Mouse (Mus musculus): ENCODE measurements around the gene Slc13a3. TPM values are rescaled to one million over a fixed set of nuclear protein-coding genes. Genes with fewer than 3 reads are reported as not detected.

Gene Slc13a3
- polyA plus RNA-seq, 1 experiment = 0.03 TPM

DNA sequence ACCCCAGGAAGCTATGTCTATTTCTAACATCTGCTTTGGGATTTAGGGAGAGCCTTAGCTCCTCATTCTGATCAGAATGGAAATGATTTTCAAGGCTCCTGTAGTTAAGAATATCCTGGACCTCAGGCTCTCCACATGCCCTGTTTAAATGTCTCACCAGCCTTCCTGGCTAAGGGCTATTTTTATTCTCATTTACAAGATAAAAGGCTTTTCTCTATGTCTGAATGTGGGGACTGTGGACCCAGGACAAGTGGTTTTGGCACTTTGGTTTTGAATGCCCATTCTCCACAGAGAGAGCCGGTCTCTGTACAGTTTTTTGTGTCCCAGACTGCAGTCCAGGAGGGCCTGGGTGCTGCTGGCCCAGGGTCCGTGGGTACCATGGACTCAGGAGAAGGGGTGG lies 52.8 kb downstream of the Slc13a3 start:
- H3K4me1 ChIP-seq (ENCODE audit: control insufficient read depth) = peaks cover 8% of the 10 kb centered on the region
- no peaks in the 10 kb centered on the region for H3K27me3 ChIP-seq (ENCODE audit: control insufficient read depth)
- H3K4me3 ChIP-seq (replicated peaks) = no peak overlapping the region
- TF ChIP-seq TAL1 (IDR thresholded peaks at IDR 0.05; ENCODE audit: low read length) (no peak), GATA1 (IDR thresholded peaks at IDR 0.05; ENCODE audit: low read length) (no peak)
- no peaks in the 10 kb centered on the region; the same call in 1 of the 2 replicates for H3K36me3 ChIP-seq (ENCODE audit: control insufficient read depth)
- H3K9me3 ChIP-seq (ENCODE audit: control insufficient read depth, low read length) = no peaks in the 10 kb centered on the region

DNA sequence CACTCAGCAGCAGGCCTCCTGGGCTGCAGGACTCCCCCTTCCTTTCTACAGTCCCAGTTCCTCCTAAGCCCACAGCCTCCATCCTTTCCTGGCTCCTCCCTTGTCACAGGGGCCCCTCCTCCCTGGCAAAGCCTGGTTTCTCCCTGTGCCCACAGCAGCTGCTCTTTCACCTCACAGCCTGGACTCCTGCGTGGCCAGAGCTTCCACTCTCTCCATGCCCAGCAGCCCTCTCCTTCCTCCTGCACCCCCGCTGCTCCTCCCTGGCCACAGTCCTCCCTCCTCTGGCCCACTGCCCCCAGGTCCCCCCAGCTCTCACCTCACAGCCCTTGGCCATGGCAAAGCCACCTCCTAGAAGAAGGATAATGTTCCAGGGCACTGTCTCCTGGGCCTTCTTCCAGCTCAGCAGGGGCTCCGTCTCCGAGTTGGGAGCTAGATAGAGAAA lies 53.3 kb downstream of the Slc13a3 start:
- no peak for TF ChIP-seq TAL1 (IDR thresholded peaks at IDR 0.05; ENCODE audit: low read length)
- no peak for TF ChIP-seq GATA1 (IDR thresholded peaks at IDR 0.05; ENCODE audit: low read length)
- no peak overlapping the region for H3K4me3 ChIP-seq (replicated peaks)
- peaks cover 11% of the 10 kb centered on the region for H3K4me1 ChIP-seq (ENCODE audit: control insufficient read depth)
- no peaks in the 10 kb centered on the region for H3K27me3 ChIP-seq (ENCODE audit: control insufficient read depth)
- no peaks in the 10 kb centered on the region; the same call in 1 of the 2 replicates for H3K36me3 ChIP-seq (ENCODE audit: control insufficient read depth)
- no peaks in the 10 kb centered on the region for H3K9me3 ChIP-seq (ENCODE audit: control insufficient read depth, low read length)

DNA sequence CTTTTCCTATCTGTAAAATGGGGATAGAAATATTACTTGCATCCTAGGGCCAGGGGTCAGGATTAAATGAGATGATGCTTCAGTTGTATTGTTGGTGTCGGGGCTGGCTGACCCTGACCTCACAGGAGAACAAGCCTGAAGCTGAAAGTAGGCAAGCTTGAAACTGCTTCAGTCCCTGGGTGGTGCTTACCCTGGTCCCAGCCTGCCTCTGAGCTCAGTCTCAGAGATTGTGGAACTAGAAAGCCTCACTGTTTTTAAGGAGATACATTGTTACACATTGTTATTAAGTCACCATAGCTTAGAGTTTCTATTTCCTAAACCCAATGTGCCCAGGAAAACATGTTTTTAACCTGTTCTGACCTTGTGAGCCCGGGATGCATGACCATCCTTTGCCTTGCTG lies 54.5 kb downstream of the Slc13a3 start:
- H3K4me1 ChIP-seq (ENCODE audit: control insufficient read depth) = peaks cover 15% of the 10 kb centered on the region
- H3K9me3 ChIP-seq (ENCODE audit: control insufficient read depth, low read length) = no peaks in the 10 kb centered on the region
- no peaks in the 10 kb centered on the region; the same call in 1 of the 2 replicates for H3K36me3 ChIP-seq (ENCODE audit: control insufficient read depth)
- TF ChIP-seq GATA1 (IDR thresholded peaks at IDR 0.05; ENCODE audit: low read length) (no peak), TAL1 (IDR thresholded peaks at IDR 0.05; ENCODE audit: low read length) (no peak)
- H3K4me3 ChIP-seq (replicated peaks) = no peak overlapping the region
- H3K27me3 ChIP-seq (ENCODE audit: control insufficient read depth) = no peaks in the 10 kb centered on the region

DNA sequence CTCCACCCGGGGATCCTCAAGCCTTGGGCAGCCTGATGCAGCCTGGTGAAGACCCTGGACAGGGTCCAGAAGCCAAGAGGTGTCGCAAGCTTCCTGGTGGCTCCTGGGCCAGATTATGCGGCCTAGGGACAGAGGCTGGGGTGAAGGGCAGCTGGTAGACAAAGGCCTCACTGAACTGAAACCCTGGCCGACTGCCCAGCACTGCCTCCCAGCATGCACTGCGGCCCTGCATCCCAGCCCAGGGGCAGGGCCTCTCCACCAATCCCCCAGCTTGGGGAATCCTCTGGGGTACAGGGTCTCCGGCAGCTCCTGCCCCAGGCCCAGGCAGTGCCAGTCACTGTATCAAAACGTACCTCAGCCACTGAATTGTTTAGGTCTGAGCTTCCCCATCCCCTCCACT lies 55.7 kb downstream of the Slc13a3 start:
- Histone ChIP-seq H3K36me3 (ENCODE audit: control insufficient read depth) (no peaks in the 10 kb centered on the region; the same call in 1 of the 2 replicates), H3K27me3 (ENCODE audit: control insufficient read depth) (no peaks in the 10 kb centered on the region), H3K4me3 (replicated peaks) (no peak overlapping the region), H3K9me3 (ENCODE audit: control insufficient read depth, low read length) (no peaks in the 10 kb centered on the region), H3K4me1 (ENCODE audit: control insufficient read depth) (peaks cover 15% of the 10 kb centered on the region)
- no peak for TF ChIP-seq TAL1 (IDR thresholded peaks at IDR 0.05; ENCODE audit: low read length)
- TF ChIP-seq GATA1 (IDR thresholded peaks at IDR 0.05; ENCODE audit: low read length) = no peak

DNA sequence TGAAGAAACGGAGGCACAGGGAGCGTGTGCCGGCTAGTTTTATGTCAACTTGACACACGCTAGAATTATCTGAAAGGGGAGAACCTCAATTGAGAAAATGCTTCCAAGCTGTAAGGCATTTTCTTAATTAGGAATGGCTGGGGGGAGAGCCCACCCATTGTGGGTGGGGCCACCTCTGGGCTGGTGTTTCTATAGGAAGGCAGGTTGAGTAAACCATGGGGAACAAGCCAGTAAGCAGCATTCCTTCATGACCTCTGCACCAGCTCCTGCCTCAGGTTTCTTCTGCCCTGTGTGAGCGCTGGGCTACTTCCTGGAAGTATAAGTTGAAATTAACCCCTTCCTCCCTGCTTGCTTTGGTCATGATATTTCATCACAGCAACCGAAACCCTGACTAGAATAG lies 57.2 kb downstream of the Slc13a3 start:
- H3K27me3 ChIP-seq (ENCODE audit: control insufficient read depth) = no peaks in the 10 kb centered on the region

DNA sequence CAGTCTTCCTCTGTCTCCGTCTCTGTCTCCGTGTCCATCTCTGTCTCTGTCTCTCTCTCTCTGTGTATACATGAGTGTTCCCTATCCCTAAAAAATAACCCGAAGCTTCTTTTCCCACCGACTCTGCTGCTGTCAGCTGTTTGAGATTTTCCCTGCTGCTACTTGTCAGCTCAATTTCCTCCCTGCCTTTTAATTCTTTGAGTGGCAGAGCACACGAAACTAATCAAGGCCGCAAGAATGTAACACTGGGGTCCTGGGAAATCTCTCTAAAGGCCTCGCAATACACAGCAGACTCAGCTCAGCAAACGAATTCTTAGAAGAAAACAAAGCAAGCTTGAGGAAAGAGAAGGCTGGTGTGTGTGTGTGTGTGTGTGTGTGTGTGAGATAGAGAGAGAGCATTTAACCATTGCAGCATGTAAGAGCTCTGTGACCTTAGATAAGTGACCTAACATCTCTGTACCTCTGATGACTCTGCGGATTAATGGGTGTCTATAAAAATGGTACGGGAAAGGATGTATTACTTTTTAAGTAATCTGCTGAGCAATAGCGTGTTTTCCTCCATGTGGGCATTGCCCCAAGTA lies 57.8 kb downstream of the Slc13a3 start:
- Histone ChIP-seq H3K36me3 (ENCODE audit: control insufficient read depth) (no peaks in the 10 kb centered on the region), H3K9me3 (ENCODE audit: control insufficient read depth, low read length) (no peaks in the 10 kb centered on the region), H3K4me1 (ENCODE audit: control insufficient read depth) (peaks cover 15% of the 10 kb centered on the region), H3K4me3 (replicated peaks) (no peak overlapping the region), H3K27me3 (ENCODE audit: control insufficient read depth) (no peaks in the 10 kb centered on the region)
- TF ChIP-seq TAL1 (IDR thresholded peaks at IDR 0.05; ENCODE audit: low read length) (no peak), GATA1 (IDR thresholded peaks at IDR 0.05; ENCODE audit: low read length) (no peak)

More for the DNA sequence above, 57.2 kb downstream of the Slc13a3 start:
- Histone ChIP-seq H3K4me1 (ENCODE audit: control insufficient read depth) (peaks cover 15% of the 10 kb centered on the region), H3K36me3 (ENCODE audit: control insufficient read depth) (no peaks in the 10 kb centered on the region), H3K9me3 (ENCODE audit: control insufficient read depth, low read length) (no peaks in the 10 kb centered on the region), H3K4me3 (replicated peaks) (no peak overlapping the region)
- TF ChIP-seq GATA1 (IDR thresholded peaks at IDR 0.05; ENCODE audit: low read length) = no peak
- TF ChIP-seq TAL1 (IDR thresholded peaks at IDR 0.05; ENCODE audit: low read length) = no peak

DNA sequence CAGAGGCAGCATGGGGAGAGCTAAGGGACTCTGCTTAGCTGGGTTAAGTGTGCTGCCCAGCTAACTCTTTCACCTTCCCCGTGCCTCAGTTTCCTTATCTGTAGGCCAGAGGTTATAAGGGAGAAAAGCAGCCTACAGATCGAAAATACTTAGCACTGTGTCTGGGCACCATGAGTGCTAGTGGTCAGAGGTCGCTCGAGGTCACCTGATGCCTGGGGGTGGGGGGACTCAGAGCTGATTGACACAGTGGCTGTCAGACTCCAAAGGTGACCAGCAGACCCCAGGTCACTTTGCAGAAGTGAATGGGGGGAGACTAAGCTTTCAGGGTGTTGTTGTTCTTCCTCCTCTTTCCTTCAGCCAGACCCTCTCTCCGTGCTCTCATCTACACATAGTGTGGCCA lies 58.7 kb downstream of the Slc13a3 start:
- no peaks in the 10 kb centered on the region for H3K9me3 ChIP-seq (ENCODE audit: control insufficient read depth, low read length)
- H3K36me3 ChIP-seq (ENCODE audit: control insufficient read depth) = no peaks in the 10 kb centered on the region
- peaks cover 15% of the 10 kb centered on the region for H3K4me1 ChIP-seq (ENCODE audit: control insufficient read depth)
- no peak for TF ChIP-seq GATA1 (IDR thresholded peaks at IDR 0.05; ENCODE audit: low read length)
- TF ChIP-seq TAL1 (IDR thresholded peaks at IDR 0.05; ENCODE audit: low read length) = no peak
- H3K27me3 ChIP-seq (ENCODE audit: control insufficient read depth) = no peaks in the 10 kb centered on the region
- H3K4me3 ChIP-seq (replicated peaks) = no peak overlapping the region

DNA sequence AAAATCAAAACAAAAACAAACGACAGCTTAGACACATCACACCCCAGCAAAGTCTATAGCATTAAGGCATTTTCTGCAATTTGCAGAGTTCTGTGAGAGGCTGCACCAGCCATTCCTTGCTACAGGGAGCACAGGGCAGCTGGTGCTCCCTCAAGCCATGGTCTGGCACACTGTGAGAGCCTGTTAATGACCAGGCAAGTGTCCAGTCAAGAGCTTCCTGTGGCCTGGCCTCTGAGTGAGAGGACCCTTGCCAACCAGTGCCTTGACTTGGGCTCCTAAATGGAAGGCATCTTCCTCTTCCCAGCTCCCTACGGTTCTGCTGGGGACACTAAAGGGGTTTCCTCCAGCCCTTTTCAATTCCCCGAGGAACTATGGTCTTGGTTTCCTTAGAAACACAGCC lies 59.1 kb downstream of the Slc13a3 start:
- Histone ChIP-seq H3K36me3 (ENCODE audit: control insufficient read depth) (no peaks in the 10 kb centered on the region), H3K27me3 (ENCODE audit: control insufficient read depth) (no peaks in the 10 kb centered on the region), H3K9me3 (ENCODE audit: control insufficient read depth, low read length) (no peaks in the 10 kb centered on the region), H3K4me1 (ENCODE audit: control insufficient read depth) (peaks cover 15% of the 10 kb centered on the region), H3K4me3 (replicated peaks) (no peak overlapping the region)
- TF ChIP-seq GATA1 (IDR thresholded peaks at IDR 0.05; ENCODE audit: low read length) = no peak
- no peak for TF ChIP-seq TAL1 (IDR thresholded peaks at IDR 0.05; ENCODE audit: low read length)

DNA sequence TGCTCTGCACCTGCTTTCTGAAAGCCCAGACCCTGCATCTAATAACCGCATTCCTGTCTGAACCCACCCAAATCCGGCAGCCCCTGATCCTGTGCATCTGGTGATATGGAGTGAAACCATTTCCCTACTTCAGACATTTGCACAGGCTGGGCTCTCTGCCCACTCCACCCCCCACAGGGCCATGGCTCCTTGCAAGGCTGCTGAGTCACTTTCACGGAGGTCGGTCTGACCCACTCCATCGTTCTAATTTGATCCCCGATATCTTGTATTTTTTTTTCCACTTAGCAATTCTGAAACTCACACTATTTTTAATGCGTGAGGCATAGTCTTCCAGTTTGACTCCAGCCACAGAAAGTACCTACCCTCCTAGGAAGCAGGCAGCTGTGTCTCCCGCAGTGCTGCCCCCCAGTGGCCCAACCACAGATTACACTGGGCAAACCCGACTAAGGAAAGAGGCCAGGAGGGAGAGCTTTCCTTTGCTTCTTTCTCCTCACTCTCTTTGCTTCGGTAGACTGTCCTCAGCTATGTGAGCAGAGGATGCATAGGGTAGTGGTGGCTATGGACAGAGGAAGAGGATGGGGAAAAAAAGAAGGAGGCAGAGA lies 65.2 kb downstream of the Slc13a3 start:
- no peaks in the 10 kb centered on the region; the same call in 1 of the 2 replicates for H3K4me1 ChIP-seq (ENCODE audit: control insufficient read depth)
- no peaks in the 10 kb centered on the region for H3K27me3 ChIP-seq (ENCODE audit: control insufficient read depth)
- TF ChIP-seq GATA1 (IDR thresholded peaks at IDR 0.05; ENCODE audit: low read length) (no peak), TAL1 (IDR thresholded peaks at IDR 0.05; ENCODE audit: low read length) (no peak)
- H3K4me3 ChIP-seq (replicated peaks) = no peak overlapping the region
- no peaks in the 10 kb centered on the region for H3K9me3 ChIP-seq (ENCODE audit: control insufficient read depth, low read length)
- H3K36me3 ChIP-seq (ENCODE audit: control insufficient read depth) = no peaks in the 10 kb centered on the region

Measured in erythroblast, embryonic 14.5 days (primary cell).